Mouse (Mus musculus) midbrain, embryonic 14.5 days (tissue): ENCODE results near the gene Dis3l2. TPM values are rescaled to one million over a fixed set of nuclear protein-coding genes. Genes with fewer than 3 reads are reported as not detected.

Source experiments
- ATAC-seq: fragments of 200-750 bp; cut with Nextera tagmentation; 2 replicates; pipeline ENCODE4 v1.8.0; 2017; ENCODE audit warnings: moderate number of reproducible peaks, moderate library complexity; ENCODE audit not compliant: low FRiP score, low TSS enrichment
- DNase-seq: peaks from one replicate; pipeline ENCODE4 v3.0.0-alpha.2; 2015
- H3K27ac ChIP-seq: fragments of 300-500 bp; sonication (generic); replicated peaks from 2 replicates; pipeline ENCODE4 v1.5.1; 2014; ENCODE audit warnings: mild to moderate bottlenecking, low read depth, low read length, moderate library complexity
- H3K27me3 ChIP-seq: fragments of 300-500 bp; sonication (generic); 2 replicates; pipeline ENCODE4 v1.6.1; 2014; ENCODE audit warnings: low read length, control low read depth, mixed read lengths; ENCODE audit not compliant: control insufficient read depth, insufficient read depth
- H3K36me3 ChIP-seq: fragments of 300-500 bp; sonication (generic); 2 replicates; pipeline ENCODE4 v1.6.1; 2014; ENCODE audit warnings: low read length, control low read depth; ENCODE audit not compliant: control insufficient read depth, insufficient read depth
- H3K4me1 ChIP-seq: fragments of 300-500 bp; sonication (generic); 2 replicates; pipeline ENCODE4 v1.6.1; 2014; ENCODE audit warnings: mild to moderate bottlenecking, antibody characterized with exemption, low read length, control low read depth; ENCODE audit not compliant: control insufficient read depth, insufficient read depth
- H3K4me2 ChIP-seq: fragments of 300-500 bp; sonication (generic); 2 replicates; pipeline ENCODE4 v1.6.1; 2014; ENCODE audit warnings: mild to moderate bottlenecking, low read length, moderate library complexity
- H3K4me3 ChIP-seq: fragments of 300-500 bp; sonication (generic); replicated peaks from 2 replicates; pipeline ENCODE4 v1.5.1; 2014; ENCODE audit warnings: low read depth, low read length
- H3K9ac ChIP-seq: fragments of 300-500 bp; sonication (generic); replicated peaks from 2 replicates; pipeline ENCODE4 v1.6.1; 2014; ENCODE audit warnings: mild to moderate bottlenecking, low read length, moderate library complexity
- H3K9me3 ChIP-seq: fragments of 300-500 bp; sonication (generic); 2 replicates; pipeline ENCODE4 v1.6.1; 2016; ENCODE audit warnings: low read length, control low read depth, mixed read lengths; ENCODE audit not compliant: control insufficient read depth
- WGBS: fragments of 180-500 bp; shearing (Covaris S2); extraction: QIAGEN DNeasy Blood & Tissue Kit; methylation state at CpG from one replicate; pipeline ENCODE4 v1.1.7; 2014; 5-methylcytosine and 5-hydroxymethylcytosine counted together
- polyA plus RNA-seq: library from polyadenylated mRNA; unstranded; fragments of >200 nt; fragmentation: Nextera tagmentation; extraction: Ambion mirVana; gene quantifications from 2 replicates; pipeline ENCODE4 v1.2.1, GENCODE M21; 2014

The Dis3l2 gene
- polyA plus RNA-seq, 1 experiment from 2014 or later = 39.9 TPM

- DNase-seq (no peak), ATAC-seq (no peak)
- H3K27me3 ChIP-seq = no peaks in the 10 kb centered on the region
Observed at GRCm38 (mm10) chr1:86955801-86956200, 252.2 kb downstream of the Dis3l2 start.

GRCm38 (mm10) chr1:86968261-86968964 lies 264.8 kb downstream of the Dis3l2 start:
- DNase-seq (peak; percentile 23), ATAC-seq (no peak)

More at GRCm38 (mm10) chr1:86955801-86956200, 252.2 kb downstream of the Dis3l2 start:
- H3K36me3 ChIP-seq = peaks cover 2% of the 10 kb centered on the region; the same call in 1 of the 2 replicates
- H3K4me2 ChIP-seq = no peak overlapping the region
- H3K27ac ChIP-seq = no peak overlapping the region
- no peak overlapping the region for H3K9ac ChIP-seq
- H3K4me3 ChIP-seq = no peak overlapping the region
- no peaks in the 10 kb centered on the region for H3K9me3 ChIP-seq
- no peaks in the 10 kb centered on the region for H3K4me1 ChIP-seq

DNA sequence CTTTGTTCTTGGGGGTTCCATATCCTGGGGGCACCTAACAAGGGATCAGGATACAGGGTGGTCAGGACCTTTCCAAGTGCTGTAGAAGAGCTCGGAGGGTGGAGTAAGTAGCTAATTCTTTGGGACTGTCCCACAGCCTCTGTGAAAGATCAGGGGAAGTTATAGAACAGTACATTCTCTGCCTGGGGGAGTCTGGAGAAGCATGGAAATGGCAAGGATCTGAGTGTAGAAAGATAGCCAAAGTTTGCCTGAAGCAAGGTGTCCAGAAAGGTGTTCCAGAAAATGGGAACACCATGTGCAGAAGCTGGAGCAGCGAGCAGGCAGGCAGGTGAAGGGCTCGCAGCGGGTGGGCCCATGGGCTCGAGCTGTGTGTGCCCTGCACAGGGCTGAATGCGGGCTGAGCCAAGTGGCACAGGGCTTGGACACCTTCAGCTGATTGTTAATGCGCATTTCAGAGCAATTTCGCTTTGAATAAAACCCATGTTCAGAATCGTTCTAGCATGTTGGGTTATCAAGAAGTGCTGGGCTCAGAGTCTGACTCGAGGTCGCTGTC lies 265.6 kb downstream of the Dis3l2 start:
- 69% methylated on average over 11 of the region's 11 CpGs for WGBS
- H3K27me3 ChIP-seq = no peaks in the 10 kb centered on the region
- ATAC-seq = no peak

More at GRCm38 (mm10) chr1:86968261-86968964, 264.8 kb downstream of the Dis3l2 start:
- H3K27me3 ChIP-seq = no peaks in the 10 kb centered on the region
- H3K9me3 ChIP-seq = no peaks in the 10 kb centered on the region
- no peaks in the 10 kb centered on the region for H3K36me3 ChIP-seq
- no peak overlapping the region for H3K27ac ChIP-seq
- WGBS = 60% methylated on average over 6 of the region's 6 CpGs
- no peaks in the 10 kb centered on the region for H3K4me1 ChIP-seq
- no peak overlapping the region for H3K9ac ChIP-seq
- no peak overlapping the region for H3K4me3 ChIP-seq
- no peak overlapping the region for H3K4me2 ChIP-seq

GRCm38 (mm10) chr1:86972693-86973092 lies 269.1 kb downstream of the Dis3l2 start:
- Histone ChIP-seq H3K4me3 (no peak overlapping the region), H3K9me3 (no peaks in the 10 kb centered on the region), H3K27ac (no peak overlapping the region), H3K36me3 (0 out of 2 replicates have a peak, but pooled peaks cover 6% of the 10 kb centered on the region), H3K27me3 (no peaks in the 10 kb centered on the region), H3K9ac (no peak overlapping the region), H3K4me2 (no peak overlapping the region), H3K4me1 (no peaks in the 10 kb centered on the region)
- DNase-seq (no peak), ATAC-seq (no peak)
- 50% methylated on average over 1 of the region's 1 CpGs for WGBS

More for the DNA sequence above, 265.6 kb downstream of the Dis3l2 start:
- Histone ChIP-seq H3K9me3 (no peaks in the 10 kb centered on the region), H3K4me2 (no peak overlapping the region), H3K27ac (no peak overlapping the region), H3K9ac (no peak overlapping the region), H3K4me1 (no peaks in the 10 kb centered on the region), H3K36me3 (0 out of 2 replicates have a peak, but pooled peaks cover under 1% of the 10 kb centered on the region), H3K4me3 (no peak overlapping the region)
- DNase-seq = no peak

- no peaks in the 10 kb centered on the region for H3K4me1 ChIP-seq
- WGBS = 96% methylated on average over 1 of the region's 1 CpGs
- no peaks in the 10 kb centered on the region for H3K27me3 ChIP-seq
- no peak overlapping the region for H3K4me3 ChIP-seq
- H3K4me2 ChIP-seq = no peak overlapping the region
- no peak for DNase-seq
- H3K27ac ChIP-seq = no peak overlapping the region
- H3K9me3 ChIP-seq = no peaks in the 10 kb centered on the region
- H3K36me3 ChIP-seq = 0 out of 2 replicates have a peak, but pooled peaks cover 8% of the 10 kb centered on the region
- ATAC-seq = no peak
- H3K9ac ChIP-seq = no peak overlapping the region
Observed at GRCm38 (mm10) chr1:86977018-86977417, 273.4 kb downstream of the Dis3l2 start.

DNA sequence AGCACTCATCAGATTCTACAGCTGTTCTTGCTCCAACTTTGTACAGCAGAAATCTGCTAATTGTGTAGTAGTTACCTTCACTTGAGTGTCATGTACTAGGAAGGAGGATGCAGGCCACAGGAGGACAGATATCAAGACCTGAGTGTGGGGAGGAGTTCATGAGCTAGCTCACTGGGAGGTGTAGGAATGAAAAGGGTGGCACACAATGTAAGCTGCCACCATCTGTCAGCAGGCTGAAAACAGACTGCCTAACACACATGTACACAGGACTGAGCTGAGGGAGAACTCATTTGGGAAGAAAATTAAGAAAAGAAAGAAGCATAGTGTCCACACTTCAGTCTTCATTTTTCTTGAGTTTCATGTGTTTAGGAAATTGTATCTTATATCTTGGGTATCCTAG lies 282.8 kb downstream of the Dis3l2 start:
- Histone ChIP-seq H3K4me2 (no peak overlapping the region), H3K27ac (no peak overlapping the region), H3K9ac (no peak overlapping the region), H3K9me3 (no peaks in the 10 kb centered on the region), H3K4me3 (no peak overlapping the region), H3K4me1 (no peaks in the 10 kb centered on the region), H3K27me3 (no peaks in the 10 kb centered on the region), H3K36me3 (peaks cover 4% of the 10 kb centered on the region)
- ATAC-seq (no peak), DNase-seq (no peak)

GRCm38 (mm10) chr1:86992849-86993248 lies 289.2 kb downstream of the Dis3l2 start:
- 9% methylated on average over 5 of the region's 5 CpGs for WGBS
- Histone ChIP-seq H3K27me3 (no peaks in the 10 kb centered on the region), H3K27ac (no peak overlapping the region), H3K4me2 (no peak overlapping the region), H3K9ac (no peak overlapping the region), H3K4me3 (no peak overlapping the region), H3K4me1 (no peaks in the 10 kb centered on the region), H3K9me3 (no peaks in the 10 kb centered on the region), H3K36me3 (peaks cover 4% of the 10 kb centered on the region)
- no peak for ATAC-seq
- no peak for DNase-seq

GRCm38 (mm10) chr1:86994023-86994422 lies 290.4 kb downstream of the Dis3l2 start:
- Histone ChIP-seq H3K27me3 (no peaks in the 10 kb centered on the region), H3K4me3 (no peak overlapping the region), H3K36me3 (peaks cover 4% of the 10 kb centered on the region), H3K27ac (no peak overlapping the region), H3K9ac (no peak overlapping the region), H3K4me1 (no peaks in the 10 kb centered on the region), H3K9me3 (no peaks in the 10 kb centered on the region), H3K4me2 (no peak overlapping the region)
- no peak for ATAC-seq
- DNase-seq = no peak

DNA sequence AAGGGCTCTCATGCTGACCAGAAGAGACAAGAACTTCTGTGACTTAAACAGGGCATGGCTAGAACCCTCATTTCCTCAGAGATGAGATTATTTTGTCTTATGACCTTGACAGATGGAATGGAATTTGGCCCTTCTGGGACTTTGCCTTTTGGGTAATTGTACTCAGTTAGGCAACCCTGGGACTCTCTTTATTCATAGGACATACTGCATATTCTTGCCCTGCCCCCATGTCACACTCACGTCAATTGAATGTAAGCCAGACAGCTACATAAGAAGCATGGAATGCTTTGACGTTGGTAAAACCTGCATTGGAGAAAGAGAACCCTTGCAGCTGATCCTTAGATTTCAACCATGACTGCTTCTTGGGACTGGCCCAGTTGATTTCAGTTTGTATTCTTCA lies 294.4 kb downstream of the Dis3l2 start:
- Histone ChIP-seq H3K36me3 (no peaks in the 10 kb centered on the region), H3K4me1 (peaks cover 2% of the 10 kb centered on the region; the same call in 1 of the 2 replicates), H3K4me2 (no peak overlapping the region), H3K9me3 (no peaks in the 10 kb centered on the region), H3K9ac (no peak overlapping the region), H3K27me3 (no peaks in the 10 kb centered on the region), H3K27ac (no peak overlapping the region), H3K4me3 (no peak overlapping the region)
- DNase-seq = no peak
- 80% methylated on average over 2 of the region's 2 CpGs for WGBS
- ATAC-seq = no peak
